Mouse (Mus musculus) layer of hippocampus, postnatal 10 days (tissue): ENCODE measurements around the gene Aldh1a3. TPM values are rescaled to one million over a fixed set of nuclear protein-coding genes. Genes with fewer than 3 reads are reported as not detected.

Experiments
- DNase-seq, 2 experiments: peaks; one replicate each; pipeline ENCODE4 v3.0.0; 2021; ENCODE audit warnings: low spot score in 2 of 2
- total RNA-seq, 2 experiments: library from RNA; stranded (reverse); gene quantifications; 2 replicates each; pipeline ENCODE4 v1.2.3; 2021

Aldh1a3 gene
- total RNA-seq, 2 experiments from 2014 or later, result 0.94 to 1.4 TPM

GRCm38 (mm10) chr7:66370970-66371369 lies 56.3 kb downstream of the Aldh1a3 start:
- DNase-seq, result no peak

DNA sequence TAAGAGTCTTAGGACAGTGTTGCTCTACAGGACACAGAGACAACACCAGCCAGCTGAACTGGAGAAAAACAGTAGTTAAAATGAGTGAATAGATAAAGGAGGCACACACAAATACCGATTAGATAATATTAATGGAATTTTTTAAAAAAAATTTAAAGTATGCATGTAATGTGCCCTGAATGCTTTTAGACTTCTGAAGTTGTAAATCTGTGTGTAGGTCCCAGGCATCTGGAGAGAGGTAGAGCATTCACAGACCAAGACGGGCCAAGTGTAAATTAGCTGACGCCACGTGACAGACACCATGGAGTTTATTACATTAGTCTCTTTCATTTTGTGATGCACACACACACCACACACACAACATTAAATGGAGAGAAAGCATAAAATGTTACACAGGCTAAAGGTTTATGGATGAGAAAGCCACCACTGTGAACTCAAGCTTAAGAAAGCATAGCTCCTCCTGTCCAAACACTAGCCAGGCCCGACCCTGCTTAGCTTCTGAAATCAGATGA lies 57.3 kb downstream of the Aldh1a3 start:
- DNase-seq, result no peak

- DNase-seq, result no peak
Measured at GRCm38 (mm10) chr7:66369071-66369933, 58.0 kb downstream of the Aldh1a3 start.

DNA sequence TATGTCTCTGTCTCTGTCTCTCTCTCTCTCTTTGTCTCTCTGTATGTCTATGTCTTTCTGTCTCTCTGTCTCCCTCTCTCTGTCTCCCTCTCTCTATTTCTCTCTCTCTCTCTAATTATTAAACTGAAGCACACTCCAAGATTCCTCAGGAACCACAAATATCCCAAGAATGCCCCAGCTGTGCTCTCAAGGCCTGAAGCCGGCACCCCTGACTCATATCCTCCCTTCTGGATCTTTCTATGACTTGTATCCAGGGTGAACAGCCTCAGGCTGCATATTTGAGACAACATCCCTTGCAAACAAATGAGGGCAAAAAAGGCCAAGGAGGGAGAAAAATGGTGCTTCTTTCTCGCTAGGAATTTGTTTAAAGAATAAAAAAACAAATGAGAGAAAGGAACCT lies 61.4 kb downstream of the Aldh1a3 start, which contains the start of gene Gm10974:
Gene Gm10974 (plus strand): TSS at position 2 of the 400 bp plus-strand sequence.
- no peak for DNase-seq

GRCm38 (mm10) chr7:66365411-66365810 lies 61.9 kb downstream of the Aldh1a3 start:
- no peak for DNase-seq

DNA sequence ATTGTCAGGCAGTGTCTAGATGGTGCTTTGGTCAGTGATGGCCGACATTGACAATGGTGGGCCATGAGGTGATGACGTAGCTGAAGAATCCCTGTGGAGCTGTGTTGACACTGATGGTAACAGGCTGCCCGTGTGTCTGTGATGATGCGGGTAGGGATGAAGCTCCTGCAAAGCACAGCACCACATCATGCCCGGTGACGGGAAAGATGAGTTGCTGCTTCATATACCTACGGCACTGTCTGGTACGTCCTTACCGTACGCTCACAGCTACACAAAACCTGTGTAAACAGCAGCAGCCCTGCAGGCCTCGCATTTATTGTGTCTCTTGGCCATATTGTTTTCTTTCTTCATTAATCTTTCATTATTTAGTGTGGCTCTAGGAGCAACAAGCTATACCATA lies 62.8 kb downstream of the Aldh1a3 start:
- DNase-seq, result no peak

- DNase-seq, result no peak
Measured at GRCm38 (mm10) chr7:66359044-66359443, 68.3 kb downstream of the Aldh1a3 start.

DNA sequence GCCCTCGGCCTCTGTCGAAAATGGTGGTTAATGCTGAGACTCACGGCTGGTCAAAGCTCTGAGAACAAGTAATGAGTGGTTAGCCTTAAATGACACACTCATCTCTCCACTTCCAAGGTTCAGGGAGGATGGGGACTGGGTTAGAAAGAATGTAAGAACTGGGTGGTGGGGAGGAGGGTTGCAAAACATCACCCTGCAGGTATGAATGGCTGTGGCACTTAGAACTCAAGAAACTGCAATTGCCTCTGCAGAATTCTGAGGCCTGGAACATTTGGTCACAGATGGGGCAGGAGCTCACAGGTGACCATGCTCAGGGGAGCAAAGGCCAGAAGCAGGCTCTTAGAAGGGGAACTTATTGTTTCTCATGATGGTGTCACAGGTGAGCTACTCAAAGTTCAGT lies 68.9 kb downstream of the Aldh1a3 start:
- DNase-seq, result no peak

DNA sequence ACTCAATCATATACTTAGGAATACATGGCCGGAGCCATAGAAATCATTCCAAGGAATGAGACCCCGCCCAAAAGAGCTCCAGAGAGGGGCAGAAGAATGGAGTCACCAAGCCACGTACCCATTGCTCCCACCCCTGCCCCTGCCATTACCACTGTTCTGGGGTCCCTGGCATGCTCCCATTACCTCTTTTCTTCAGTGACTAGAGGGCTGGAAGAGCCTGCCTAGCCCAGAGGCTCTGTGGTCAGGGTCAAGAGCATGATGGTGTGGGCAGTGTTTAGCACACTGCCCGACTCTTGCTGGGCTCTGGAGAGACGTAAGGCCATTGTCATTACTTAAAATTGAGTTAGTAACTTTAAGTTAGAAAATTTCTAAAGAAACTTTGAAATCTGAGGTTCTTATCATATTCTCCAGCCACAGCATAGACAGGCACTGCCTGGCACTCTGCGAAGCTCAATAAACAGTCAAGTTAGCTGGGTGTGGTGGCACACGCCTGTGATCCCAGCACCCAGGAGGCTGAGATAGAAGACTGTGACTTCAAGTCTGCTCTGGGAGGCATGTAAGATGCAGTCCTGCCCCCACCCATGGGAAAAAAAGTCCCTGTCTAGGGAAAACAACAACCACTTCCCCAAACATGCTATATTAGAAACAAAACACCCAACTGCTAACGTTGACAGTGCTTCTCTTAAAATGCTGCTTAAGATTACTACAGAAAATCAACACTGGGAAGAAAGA lies 71.4 kb downstream of the Aldh1a3 start:
- no peak for DNase-seq

GRCm38 (mm10) chr7:66354911-66355310 lies 72.4 kb downstream of the Aldh1a3 start:
- DNase-seq, result no peak

DNA sequence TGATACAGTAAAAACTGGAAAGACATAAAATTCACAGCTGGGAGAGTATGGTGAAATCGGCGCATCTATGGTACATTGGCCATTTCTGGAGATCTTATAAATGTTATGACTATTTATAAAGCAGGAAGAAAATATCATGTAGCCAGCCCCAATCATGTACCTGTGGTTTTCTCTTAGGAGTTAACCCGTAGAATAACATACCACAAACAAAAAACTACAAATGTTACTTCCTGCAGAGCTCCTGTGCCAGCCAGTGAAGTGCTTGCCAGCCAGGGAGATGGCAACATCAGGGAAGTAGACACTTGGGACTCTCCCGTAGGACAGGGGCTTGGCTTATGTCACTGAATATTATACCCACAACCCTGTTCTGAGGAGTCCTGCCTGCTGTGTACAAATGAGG lies 76.2 kb downstream of the Aldh1a3 start:
- no peak for DNase-seq

DNA sequence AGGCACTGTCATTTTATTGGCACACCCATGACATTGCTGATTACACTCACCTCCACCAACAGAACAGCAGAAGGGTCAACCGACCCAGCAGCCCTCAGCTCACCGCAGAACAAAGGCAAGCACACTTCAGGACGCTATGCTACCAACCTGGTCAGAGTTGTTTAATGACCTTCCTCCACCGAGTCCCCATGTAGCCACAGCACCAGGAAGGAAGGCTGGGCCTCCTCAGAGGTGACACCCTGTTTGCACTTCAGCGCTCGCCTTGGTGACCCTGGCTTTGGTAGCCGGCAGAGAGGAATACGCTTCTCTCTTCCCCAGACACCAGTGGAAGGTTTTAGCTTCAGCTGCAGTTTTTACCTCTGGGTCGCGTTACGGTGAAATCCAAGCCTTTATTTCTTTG lies 77.6 kb downstream of the Aldh1a3 start:
- no peak for DNase-seq

DNA sequence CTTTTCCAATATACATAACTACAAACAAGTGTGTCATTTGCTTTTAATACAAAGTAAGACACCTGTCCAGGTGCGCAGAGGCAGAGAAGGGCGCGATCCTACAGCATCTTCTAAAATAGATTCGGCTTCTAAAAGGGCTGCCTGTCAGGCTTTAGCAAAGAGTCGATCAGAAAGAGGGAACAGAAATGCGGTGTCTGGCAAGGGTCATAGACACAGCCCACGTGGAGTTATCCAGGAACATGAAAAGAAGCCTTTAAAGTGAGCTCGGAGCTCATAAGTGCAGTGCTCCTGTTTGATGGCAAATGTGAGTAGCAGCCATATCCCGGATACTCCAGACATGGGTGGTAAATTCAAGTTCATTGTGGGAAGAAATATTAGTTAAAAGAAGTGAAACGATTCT lies 78.7 kb downstream of the Aldh1a3 start:
- no peak for DNase-seq

DNA sequence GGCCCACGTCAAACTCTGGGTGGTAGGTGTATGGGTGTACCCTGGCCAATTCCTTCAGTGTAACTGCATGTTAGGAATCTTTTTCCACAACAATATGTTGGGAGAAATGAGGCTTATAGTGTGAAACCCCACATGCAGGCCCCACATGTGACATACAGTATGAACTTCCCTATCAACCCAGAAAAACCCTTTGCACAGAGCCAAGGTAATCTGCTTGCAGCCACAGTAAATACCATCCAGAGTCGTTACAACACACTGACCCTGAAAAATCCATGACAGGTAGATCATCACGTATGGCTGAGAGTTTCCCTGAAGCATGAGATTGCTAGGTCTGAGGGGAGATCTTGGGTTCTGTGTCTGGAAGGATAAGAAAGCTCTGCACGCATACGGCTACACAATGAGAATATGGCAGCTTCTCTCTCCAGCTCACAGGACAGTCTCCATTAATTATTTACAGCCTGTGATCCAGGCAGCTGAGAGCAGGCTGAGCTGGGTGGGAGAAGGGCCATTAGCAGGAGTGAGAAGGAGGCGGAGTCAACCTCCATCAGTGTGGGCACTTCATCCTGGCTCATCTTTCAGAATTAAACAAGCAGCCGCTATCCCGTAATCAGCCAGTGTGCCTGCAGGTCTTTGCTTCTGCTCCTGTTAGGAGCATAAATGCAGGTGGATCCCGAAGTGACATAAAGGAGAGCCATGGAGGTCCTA lies 80.2 kb downstream of the Aldh1a3 start:
- no peak for DNase-seq

GRCm38 (mm10) chr7:66343307-66343706 lies 84.0 kb downstream of the Aldh1a3 start:
- no peak for DNase-seq

GRCm38 (mm10) chr7:66342831-66343230 lies 84.5 kb downstream of the Aldh1a3 start:
- no peak for DNase-seq

- peak; percentile 65 to 69 for DNase-seq
Measured at GRCm38 (mm10) chr7:66342323-66342722, 85.0 kb downstream of the Aldh1a3 start.
